Mouse (Mus musculus) cortical plate, adult 2 months (tissue): ENCODE results near the gene Rasal3.

Experiments
- CTCF ChIP-seq: fragments of 200-500 bp; IDR thresholded peaks from 2 replicates; pipeline ENCODE4 v1.5.1; 2011; ENCODE audit warnings: mild to moderate bottlenecking, control low read depth, low read length; ENCODE audit not compliant: insufficient read depth; ENCODE audit errors: extremely low read depth
- POLR2A ChIP-seq: fragments of 200-500 bp; IDR thresholded peaks from 2 replicates; pipeline ENCODE4 v1.6.1; 2011; ENCODE audit warnings: mild to moderate bottlenecking, low read length, control low read depth; ENCODE audit not compliant: insufficient read depth; ENCODE audit errors: extremely low read depth

DNA sequence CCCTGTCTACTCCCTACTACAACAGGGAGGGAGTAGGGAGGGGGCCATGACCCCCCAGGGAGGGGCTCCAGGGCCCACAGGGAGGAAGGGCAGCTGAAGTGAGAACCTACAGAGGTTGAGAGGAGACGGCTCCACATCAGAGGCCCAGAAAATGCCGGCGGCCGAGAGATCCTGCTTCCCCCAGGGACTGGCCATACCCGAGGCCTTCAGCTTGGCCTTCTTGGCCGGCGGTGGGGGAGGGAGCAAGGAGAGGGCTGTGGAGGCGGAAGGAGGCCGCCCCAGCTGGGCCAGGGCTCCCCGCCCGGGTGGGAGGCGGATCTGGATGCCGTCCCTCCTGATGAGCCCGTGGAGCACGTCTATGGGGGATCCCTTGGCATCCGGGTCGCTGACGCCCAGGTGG lies 43.5 kb downstream of the Rasal3 start:
- TF ChIP-seq CTCF (no peak), POLR2A (no peak)
